Mouse (Mus musculus) hematopoietic stem cell, adult 5-6 weeks (primary cell): ENCODE measurements around the gene Spata46. TPM values are rescaled to one million over a fixed set of nuclear protein-coding genes. Genes with fewer than 3 reads are reported as not detected.
A peak's percentile ranks its signal among the peaks of the same experiment; 100 is the strongest.

ENCODE experiments used
- ATAC-seq, 2 experiments: fragments of 125-278 bp in 1 of 2; replicated peaks in 1 of 2; 2 replicates each; pipeline ENCODE4 v1.8.0; 2016 to 2017; ENCODE audit warnings: inconsistent platforms in 2 of 2, mild to moderate bottlenecking in 2 of 2, moderate number of reproducible peaks in 2 of 2, low read depth in 1 of 2, moderate TSS enrichment in 1 of 2; ENCODE audit not compliant: low FRiP score in 2 of 2, poor library complexity in 2 of 2, severe bottlenecking in 2 of 2, insufficient read depth in 1 of 2, low TSS enrichment in 1 of 2
- total RNA-seq: library from RNA; stranded (forward); fragments of 172-1452, 232-1000 nt; gene quantifications from 2 replicates; pipeline ENCODE4 v1.2.3, GENCODE M21; 2017

The Spata46 gene
- not detected in 2 replicates for total RNA-seq

- ATAC-seq: no peak
Observed at GRCm38 (mm10) chr1:170308503-170308902, at the start of gene Spata46. Gene Spata46, plus strand, starts transcription at chr1:170308803.

DNA sequence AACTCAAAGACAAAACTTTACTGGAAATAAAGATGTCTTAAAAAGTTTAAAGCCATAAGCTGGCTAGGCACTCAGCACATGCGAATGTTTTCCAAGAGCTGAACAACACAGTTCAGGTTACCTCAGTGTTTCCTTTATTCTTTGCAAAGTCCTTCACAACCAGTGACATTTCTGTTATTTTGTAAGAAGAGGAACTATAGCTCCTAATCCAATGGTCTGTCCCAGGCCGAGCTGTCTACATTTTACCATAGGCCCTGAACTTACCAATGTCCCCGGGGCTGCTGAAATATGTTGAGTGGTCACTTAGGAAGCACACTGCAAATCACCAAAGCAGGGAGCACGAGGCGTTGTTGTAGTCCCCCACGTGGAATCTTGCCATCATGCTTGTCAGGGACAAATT lies 38.3 kb upstream of the Spata46 start:
- ATAC-seq: peak in 1 of 2 experiments; percentile 39; a peak in 1 of 4 replicates

GRCm38 (mm10) chr1:170270696-170271095 lies 37.9 kb upstream of the Spata46 start:
- no peak; a peak in 1 of 4 replicates for ATAC-seq

DNA sequence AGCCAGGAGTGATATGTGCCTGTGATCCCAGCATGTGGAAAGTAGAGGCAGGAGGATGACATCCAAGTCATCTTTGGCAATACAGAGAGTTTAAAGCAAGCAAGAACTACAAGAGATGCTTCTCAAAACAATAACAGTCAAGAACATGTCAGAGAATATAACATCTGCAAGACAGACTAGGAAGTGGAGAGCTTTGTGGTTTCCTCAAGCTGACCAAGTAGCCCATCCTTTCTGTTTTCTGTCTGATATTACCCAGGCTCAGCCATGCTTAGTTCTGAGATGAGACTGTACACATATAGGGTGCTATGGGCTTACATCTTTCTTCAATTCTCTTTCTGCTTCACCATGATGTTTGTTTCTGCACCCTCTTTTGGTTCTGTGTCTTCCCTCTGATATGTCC lies 35.4 kb upstream of the Spata46 start:
- ATAC-seq: 0 out of 4 replicates have a peak, but pooled peaks of 1 of the 2 experiments have one; percentile 24

- peak; percentile 85 for ATAC-seq
Observed at GRCm38 (mm10) chr1:170277016-170277415, 31.6 kb upstream of the Spata46 start, which contains the start of gene Sh2d1b1. Gene Sh2d1b1, plus strand, starts transcription at chr1:170277320.

DNA sequence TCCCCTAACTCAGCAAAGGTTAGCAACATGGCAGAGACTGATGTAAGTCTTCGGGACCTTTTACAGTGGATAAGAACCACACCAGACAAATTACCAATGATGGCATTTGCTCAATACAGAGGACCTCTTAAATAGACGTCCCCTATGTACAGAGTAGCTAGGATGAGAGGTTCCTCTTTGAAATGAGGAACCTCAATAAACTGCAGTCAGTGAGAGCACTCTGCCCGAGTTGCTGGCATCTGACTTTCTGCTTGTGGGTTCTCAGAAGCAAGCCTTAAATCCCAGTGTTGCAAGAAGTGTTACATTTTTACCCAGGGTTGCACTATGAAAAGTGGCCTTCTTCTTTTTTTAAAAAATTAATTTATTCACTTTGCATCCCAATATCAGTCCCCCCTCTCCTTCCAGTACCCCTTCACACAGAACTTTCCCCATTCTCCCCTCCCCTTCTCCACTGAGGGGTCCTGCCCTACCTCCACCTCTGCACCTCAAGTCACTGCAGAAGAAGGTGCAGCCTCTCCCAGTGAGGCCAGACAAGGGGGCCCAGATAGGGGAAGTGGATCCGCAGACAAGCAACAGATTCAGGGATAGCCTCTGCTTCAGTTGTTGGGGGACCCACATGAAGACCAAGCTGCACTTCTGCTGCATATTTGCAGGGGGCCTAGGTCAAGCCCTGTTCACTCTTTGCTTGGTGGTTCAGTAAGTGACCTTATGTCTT lies 26.0 kb upstream of the Spata46 start:
- ATAC-seq: peak; percentile 95

- ATAC-seq: peak; percentile 81 to 87
Observed at GRCm38 (mm10) chr1:170292239-170292951, 16.2 kb upstream of the Spata46 start.

DNA sequence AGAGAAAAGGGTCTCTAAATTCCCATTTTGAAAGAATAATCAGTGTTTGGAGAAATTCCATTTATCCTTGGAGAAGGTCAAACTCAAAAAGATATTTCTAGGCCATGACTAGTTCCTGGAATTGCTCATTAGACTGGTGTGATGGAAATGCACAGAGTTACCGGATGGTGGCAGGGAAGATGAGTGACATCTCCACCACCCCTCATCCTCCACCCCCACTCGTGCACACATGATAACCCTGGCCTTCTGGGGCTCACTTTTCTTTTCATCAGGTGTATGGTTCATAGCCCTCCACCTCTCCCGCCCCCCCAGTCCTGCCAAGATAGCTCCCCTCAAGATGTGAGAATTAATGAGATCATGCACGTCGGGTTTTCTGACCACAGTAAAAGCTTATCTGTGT lies 15.3 kb upstream of the Spata46 start:
- no peak for ATAC-seq

DNA sequence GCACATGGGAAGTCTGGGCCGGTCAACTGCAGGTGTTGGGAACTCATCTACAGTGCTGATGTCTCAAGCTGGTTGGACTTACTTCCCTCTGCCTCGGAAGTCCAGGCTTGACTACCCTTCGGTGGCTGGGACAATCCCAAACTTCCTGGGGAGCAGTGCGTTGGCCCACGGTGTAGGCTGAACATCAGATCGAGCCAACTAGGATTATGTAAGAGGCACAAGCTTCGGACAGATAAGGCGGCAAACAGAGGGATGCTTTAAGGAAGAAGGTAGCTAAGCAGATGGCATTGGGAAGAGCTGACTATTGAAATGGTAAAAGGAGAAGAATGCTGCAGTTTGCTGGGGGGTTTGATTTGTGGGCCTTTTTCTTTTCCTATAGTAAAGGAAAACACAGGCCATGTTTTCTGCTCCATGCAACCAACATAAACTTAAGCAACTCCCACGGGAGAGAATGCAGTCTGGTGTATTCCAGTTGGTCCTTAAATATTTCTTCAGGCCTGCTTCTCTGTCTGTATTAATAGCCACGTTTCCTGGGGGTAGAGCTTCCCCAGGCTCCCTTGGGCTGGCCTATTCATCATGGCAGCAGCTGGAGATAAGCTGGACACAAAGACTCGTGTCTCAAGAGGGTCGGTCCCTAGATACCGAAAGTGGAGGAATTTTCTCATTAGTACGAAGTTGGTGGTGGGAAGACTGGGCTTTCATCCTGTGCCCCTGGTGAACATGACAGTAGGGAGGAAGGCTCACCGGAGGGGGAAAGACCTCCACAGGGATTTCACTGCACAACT lies 13.6 kb upstream of the Spata46 start:
- ATAC-seq: no peak

DNA sequence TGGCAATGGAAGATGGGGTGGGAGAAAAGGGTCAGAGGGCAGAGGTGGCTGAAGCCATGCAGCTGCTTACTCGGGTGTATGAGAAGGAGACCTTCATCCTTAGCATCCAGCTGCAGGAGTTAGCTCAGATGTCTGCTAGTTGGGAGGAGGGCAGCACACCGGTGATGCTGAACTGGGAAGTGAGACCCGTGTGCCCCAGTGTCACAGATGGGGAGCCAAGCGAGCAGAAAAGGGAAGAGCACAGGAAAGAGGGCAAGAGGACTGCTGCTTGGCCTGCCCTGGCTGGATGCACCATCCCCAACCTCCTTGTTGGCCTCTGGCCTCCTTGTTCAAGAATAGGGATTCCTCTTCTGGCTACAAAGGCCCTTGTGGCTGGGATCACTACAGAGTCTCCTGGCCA lies 9.1 kb upstream of the Spata46 start:
- ATAC-seq: no peak

DNA sequence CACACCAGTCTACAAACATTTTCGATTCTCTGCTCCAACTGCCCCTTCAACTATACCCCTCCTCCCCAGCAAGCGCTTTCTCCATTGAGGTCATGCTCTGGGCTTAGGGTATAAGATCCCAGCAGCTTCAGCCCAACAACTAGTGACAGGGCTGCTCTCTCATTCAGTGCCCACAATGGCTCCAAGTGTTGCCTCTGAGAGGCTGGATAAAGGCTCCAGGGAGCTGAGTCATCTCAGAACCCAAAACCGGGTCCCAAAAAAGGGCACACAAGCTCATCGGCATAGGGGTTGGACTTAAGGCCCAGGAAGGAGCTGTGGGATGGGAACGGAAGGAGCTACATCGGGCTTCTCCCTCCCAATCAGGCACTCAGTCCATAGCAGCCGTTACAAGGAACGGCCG lies 6.9 kb upstream of the Spata46 start:
- no peak for ATAC-seq

DNA sequence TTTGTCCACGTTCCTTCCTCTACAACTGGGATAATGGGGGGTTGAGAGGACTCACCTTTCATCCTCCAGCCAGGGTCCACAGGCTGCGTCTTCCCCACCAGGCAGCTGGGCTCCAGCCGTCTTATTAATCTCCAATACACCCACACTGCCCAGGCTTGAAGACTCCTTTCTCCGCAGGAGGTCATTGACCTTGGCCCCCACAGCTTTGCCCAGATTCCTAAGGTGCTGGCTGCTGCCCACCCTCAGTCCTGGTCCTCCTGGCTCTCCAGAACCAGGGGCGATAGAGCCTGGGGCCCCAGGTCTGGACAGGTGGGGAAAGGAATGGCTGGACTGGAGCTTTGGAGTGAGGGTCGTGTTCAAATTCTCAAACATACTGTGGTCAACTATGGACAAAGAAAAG lies 6.1 kb upstream of the Spata46 start:
- no peak for ATAC-seq

DNA sequence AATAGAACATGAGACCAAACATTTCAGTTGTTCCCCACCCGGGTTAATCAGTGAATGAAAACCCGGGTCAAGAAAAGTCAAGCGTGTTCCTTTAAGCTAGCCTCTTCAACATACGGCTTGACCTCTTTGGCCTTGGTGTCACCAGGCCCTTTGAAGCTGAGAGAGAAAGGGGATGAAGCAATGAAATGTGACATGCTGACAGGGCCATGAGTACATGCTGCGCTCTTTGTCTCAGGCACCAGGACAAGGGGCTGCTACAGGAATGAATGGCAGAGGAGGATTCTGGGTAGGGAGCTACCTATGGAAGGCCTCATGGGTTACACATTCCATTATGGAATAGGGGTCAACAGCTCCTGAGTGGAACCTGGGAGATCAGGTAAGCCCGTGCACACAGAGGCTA lies 5.5 kb upstream of the Spata46 start:
- ATAC-seq: no peak

GRCm38 (mm10) chr1:170305002-170305401 lies 3.6 kb upstream of the Spata46 start:
- ATAC-seq: peak in 1 of 2 experiments; percentile 54; a peak in 1 of 4 replicates

- ATAC-seq: no peak
Observed at GRCm38 (mm10) chr1:170306232-170306631, 2.4 kb upstream of the Spata46 start, which contains the start of gene Gm7694. Gene Gm7694, minus strand, starts transcription at chr1:170306332.

DNA sequence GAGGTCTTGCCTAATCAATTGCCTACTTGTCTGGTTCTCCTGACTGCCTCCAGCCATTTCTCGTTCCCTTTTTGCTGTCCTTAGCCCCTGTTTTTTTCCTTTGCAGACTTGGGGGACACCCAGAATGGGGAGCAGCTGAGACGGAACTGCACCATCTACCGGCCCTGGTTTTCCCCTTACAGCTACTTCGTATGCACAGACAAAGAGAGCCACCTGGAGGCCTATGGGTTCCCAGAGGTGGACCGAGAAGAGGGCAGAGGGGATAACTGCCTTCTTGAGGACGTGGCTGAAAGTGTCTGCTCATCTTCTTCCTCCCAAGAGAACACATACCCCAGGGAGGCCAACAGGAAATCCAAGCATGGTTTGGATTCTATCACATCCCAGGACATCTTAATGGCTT lies 2.8 kb downstream of the Spata46 start:
- ATAC-seq: no peak

DNA sequence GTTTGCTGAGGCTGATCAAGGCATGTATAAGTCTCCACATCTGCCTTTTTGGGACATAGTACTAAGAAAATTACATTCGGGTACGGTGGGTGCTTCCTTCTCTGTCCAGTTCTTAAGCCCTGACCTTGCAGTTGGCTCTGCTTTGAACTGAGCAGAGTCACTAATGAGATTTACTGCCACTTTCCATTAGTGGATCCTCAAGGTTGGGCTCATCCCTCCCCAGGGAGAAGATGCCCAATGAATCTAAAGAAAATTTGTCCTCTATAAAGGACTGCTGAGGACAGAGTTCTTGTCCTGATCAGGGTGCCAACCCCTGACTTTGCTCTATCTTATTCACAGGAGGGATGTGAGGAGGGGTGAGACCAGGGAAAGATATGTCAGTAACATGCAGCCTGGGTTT lies 13.4 kb downstream of the Spata46 start:
- ATAC-seq: no peak

- no peak for ATAC-seq
Observed at GRCm38 (mm10) chr1:170323001-170323400, 14.4 kb downstream of the Spata46 start.
